8 mouse cellular contexts compared by ENCODE assay signal in the genomic region with DNA sequence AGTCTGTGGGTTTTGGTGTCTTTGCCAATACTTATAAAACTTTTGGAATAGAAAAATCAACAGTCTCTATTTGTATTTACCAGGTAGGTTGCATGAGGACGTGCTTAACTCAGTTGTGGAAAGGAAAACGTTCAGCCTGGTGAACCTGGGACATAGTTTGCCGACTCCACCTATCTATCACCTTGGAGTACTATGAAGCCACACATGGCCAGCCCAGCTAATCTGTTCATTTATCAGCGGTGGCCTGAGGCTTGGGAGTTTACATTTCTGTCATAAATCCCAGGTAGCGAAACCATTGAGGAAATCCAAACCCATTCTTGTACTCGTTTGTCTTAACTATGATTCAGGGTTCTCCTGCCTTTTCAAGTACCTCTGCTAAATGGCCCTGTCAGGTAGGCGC. TPM values are rescaled to one million over a fixed set of nuclear protein-coding genes. Genes with fewer than 3 reads are reported as not detected.
DNase-seq lines count a peak whose midpoint lies in the region; ATAC-seq lines count a peak whose summit lies in the region.

Gene Smpdl3a (plus strand): TSS at position 318 of the 400 bp plus-strand sequence.

- peaks cover 22% of the 10 kb centered on the region for H3K4me1 ChIP-seq in kidney, embryonic 15.5 days
- peaks cover 17% of the 10 kb centered on the region for H3K4me1 ChIP-seq in hindbrain, embryonic 15.5 days (replicated peaks)
- peaks cover 16% of the 10 kb centered on the region for H3K4me1 ChIP-seq in liver, embryonic 16.5 days (ENCODE audit: control insufficient read depth, low read depth, low read length)

- no peak for ATAC-seq in kidney, embryonic 15.5 days (replicated peaks; ENCODE audit: low FRiP score)
- no peak for ATAC-seq in hindbrain, embryonic 15.5 days (ENCODE audit: low FRiP score, low read depth)
- no peak for ATAC-seq in liver, embryonic 16.5 days (ENCODE audit: low read depth)

- peak within 1 kb of the TSS; percentile 72 for H3K27ac ChIP-seq in kidney, embryonic 15.5 days
- H3K27ac ChIP-seq in hindbrain, embryonic 15.5 days (replicated peaks): peak within 1 kb of the TSS; percentile 69
- peak within 1 kb of the TSS; percentile 81 for H3K27ac ChIP-seq in liver, embryonic 16.5 days (ENCODE audit: low read length)

- H3K4me3 ChIP-seq in kidney, embryonic 15.5 days (replicated peaks): peak within 1 kb of the TSS; percentile 55
- H3K4me3 ChIP-seq in hindbrain, embryonic 15.5 days: peak within 1 kb of the TSS; percentile 58
- peak within 1 kb of the TSS; percentile 79 for H3K4me3 ChIP-seq in liver, embryonic 16.5 days (ENCODE audit: low read depth, low read length)

- peak within 1 kb of the TSS; percentile 56 for H3K9ac ChIP-seq in kidney, embryonic 15.5 days
- peak within 1 kb of the TSS; percentile 61 for H3K9ac ChIP-seq in hindbrain, embryonic 15.5 days
- peak within 1 kb of the TSS; percentile 92 for H3K9ac ChIP-seq in liver, embryonic 16.5 days (ENCODE audit: low read depth, low read length)

- no peak for DNase-seq in kidney, adult 18-20 months
- no peak for DNase-seq in adrenal gland, adult 8-10 months
- no peak for DNase-seq in gastrocnemius, adult 18-20 months (ENCODE audit: low spot score)
- DNase-seq in testis, postnatal 14 days (ENCODE audit: low spot score): no peak
- no peak for DNase-seq in frontal cortex, postnatal 14 days (ENCODE audit: low spot score in 2 of 2)

- peak within 1 kb of the TSS; percentile 93 for H3K4me2 ChIP-seq in kidney, embryonic 15.5 days
- H3K4me2 ChIP-seq in hindbrain, embryonic 15.5 days: peak within 1 kb of the TSS; percentile 95
- H3K4me2 ChIP-seq in liver, embryonic 16.5 days (ENCODE audit: low read depth, low read length): peak within 1 kb of the TSS; percentile 86

- no peaks in the 10 kb centered on the region for H3K27me3 ChIP-seq in kidney, embryonic 15.5 days
- no peaks in the 10 kb centered on the region for H3K27me3 ChIP-seq in hindbrain, embryonic 15.5 days
- no peaks in the 10 kb centered on the region for H3K27me3 ChIP-seq in liver, embryonic 16.5 days (ENCODE audit: control insufficient read depth, insufficient read depth, low read depth, low read length)

- 65% methylated on average over 7 of the region's 7 CpGs for WGBS in kidney, embryonic 15.5 days
- 81% methylated on average over 7 of the region's 7 CpGs for WGBS in hindbrain, embryonic 15.5 days
- WGBS in liver, embryonic 16.5 days (ENCODE audit: insufficient replicate concordance): 68% methylated on average over 7 of the region's 7 CpGs

- H3K36me3 ChIP-seq in kidney, embryonic 15.5 days: no peaks in the 10 kb centered on the region
- no peaks in the 10 kb centered on the region for H3K36me3 ChIP-seq in hindbrain, embryonic 15.5 days
- H3K36me3 ChIP-seq in liver, embryonic 16.5 days (ENCODE audit: control insufficient read depth, insufficient read depth): no peaks in the 10 kb centered on the region

- no peaks in the 10 kb centered on the region for H3K9me3 ChIP-seq in kidney, embryonic 15.5 days (replicated peaks)
- H3K9me3 ChIP-seq in hindbrain, embryonic 15.5 days: peaks cover 6% of the 10 kb centered on the region; the same call in 1 of the 2 replicates
- H3K9me3 ChIP-seq in liver, embryonic 16.5 days (replicated peaks; ENCODE audit: control insufficient read depth, low read length): no peaks in the 10 kb centered on the region

RNA-seq across cellular contexts. Expression of gene Smpdl3a, which starts in this region (rescaled TPM):
- polyA plus RNA-seq in kidney, embryonic 15.5 days (2015; fragmentation: Nextera tagmentation; extraction: Ambion mirVana): 24.3 and 25.4 TPM in 2 replicates
- 10 to 100 TPM; 25.4 to 45.3 (median 33.2) TPM for total RNA-seq in adrenal gland, adult 8-10 months (2022)
- total RNA-seq in gastrocnemius, adult 18-20 months (2021): 10 to 100 TPM; 79.2 to 79.3 TPM
- polyA plus RNA-seq in hindbrain, embryonic 15.5 days (2015; fragmentation: Nextera tagmentation; extraction: Ambion mirVana): 28.5 and 32.1 TPM in 2 replicates
- polyA plus RNA-seq in liver, embryonic 16.5 days (2015; fragmentation: Nextera tagmentation; extraction: Ambion mirVana): 28.3 and 29.0 TPM in 2 replicates
